Mouse (Mus musculus): ENCODE data around the gene Sema5b.

DNA sequence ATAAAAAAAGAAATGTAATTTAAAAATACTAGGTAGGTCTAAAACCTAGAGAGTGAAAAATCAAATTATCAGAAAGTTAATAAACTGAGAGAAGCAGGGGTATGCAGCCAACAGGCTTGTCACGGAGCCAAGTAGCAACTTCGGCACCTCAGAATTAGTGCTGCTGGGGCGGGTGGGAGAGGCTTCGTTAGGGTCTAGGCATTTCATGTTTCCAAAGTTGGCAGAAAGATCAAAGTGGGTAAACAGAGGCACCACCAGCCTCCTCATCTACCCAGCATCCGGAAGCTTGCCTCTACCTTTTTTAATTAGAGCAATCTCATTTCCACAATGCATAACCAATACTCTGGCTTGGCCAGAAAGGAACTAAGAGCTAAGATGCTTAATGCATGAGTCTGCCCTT is 113.0 kb downstream of the Sema5b start:
- TF ChIP-seq POLR2A (IDR thresholded peaks at IDR 0.05; ENCODE audit: borderline replicate concordance, extremely low read depth, insufficient read depth, insufficient read length, poor library complexity, severe bottlenecking) (no peak), CTCF (IDR thresholded peaks at IDR 0.05; ENCODE audit: borderline replicate concordance, extremely low read depth, insufficient read depth, insufficient read length) (no peak)
